Mouse (Mus musculus) frontal cortex, adult (tissue): Measurements from ENCODE around the gene Arl5c.

ENCODE experiments used
- ATAC-seq: cut with Nextera tagmentation; 2 replicates; pipeline ENCODE4 v1.9.2; 2017; ENCODE audit warnings: mild to moderate bottlenecking, moderate library complexity, mixed read lengths; ENCODE audit not compliant: low TSS enrichment

Arl5c gene

GRCm38 (mm10) chr11:97995564-97996288 is at the start of gene Arl5c:
TSS of gene Arl5c (minus strand) at chr11:97996181.
- no peak for ATAC-seq

- ATAC-seq, result no peak
These were observed 49.6 kb upstream of the Arl5c start for GRCm38 (mm10) chr11:98045596-98045995.

- no peak for ATAC-seq
These were observed 48.1 kb upstream of the Arl5c start for GRCm38 (mm10) chr11:98044074-98044473.

DNA sequence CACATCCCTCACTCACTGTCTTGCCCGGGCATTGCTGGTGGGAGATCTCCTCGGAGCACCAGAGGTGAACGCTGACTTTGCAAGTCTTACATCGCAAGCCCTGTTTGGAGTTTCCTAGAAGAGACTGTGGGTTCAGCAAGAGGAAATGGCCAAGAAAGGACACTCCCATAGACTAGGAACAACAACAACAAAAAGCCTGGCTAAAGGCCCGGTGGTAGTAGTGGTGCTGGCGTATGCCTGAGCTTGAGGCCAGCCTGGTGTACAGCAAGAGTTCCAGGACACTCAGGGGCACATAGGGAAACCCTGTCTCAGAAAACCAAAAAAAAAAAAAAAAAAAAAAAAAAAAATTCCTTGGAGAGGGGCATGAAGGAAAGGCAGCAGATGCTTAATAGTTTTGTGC is 46.8 kb upstream of the Arl5c start:
- ATAC-seq, result no peak

- no peak for ATAC-seq
These were observed 45.0 kb upstream of the Arl5c start for GRCm38 (mm10) chr11:98040975-98041374.

DNA sequence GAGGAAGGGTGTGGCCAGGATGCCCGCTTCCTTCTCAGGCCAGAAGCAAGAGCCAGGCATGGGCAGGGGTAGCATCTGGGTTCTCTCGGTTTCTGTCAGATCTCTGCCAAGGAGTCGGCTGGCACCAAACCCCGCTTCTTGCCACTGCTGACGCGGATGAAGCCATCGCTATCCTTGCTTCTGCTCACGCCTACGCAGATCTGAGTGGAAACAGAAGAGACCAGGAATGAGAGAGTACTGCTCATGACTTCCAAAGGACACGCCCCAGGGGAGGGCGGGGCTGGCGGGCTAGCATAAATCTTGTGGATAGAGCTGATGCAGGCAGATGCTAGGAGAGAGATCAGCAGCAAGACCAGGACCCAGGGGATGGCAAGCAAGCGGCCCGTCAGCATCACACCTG is 41.9 kb upstream of the Arl5c start:
- peak; percentile 68 for ATAC-seq

DNA sequence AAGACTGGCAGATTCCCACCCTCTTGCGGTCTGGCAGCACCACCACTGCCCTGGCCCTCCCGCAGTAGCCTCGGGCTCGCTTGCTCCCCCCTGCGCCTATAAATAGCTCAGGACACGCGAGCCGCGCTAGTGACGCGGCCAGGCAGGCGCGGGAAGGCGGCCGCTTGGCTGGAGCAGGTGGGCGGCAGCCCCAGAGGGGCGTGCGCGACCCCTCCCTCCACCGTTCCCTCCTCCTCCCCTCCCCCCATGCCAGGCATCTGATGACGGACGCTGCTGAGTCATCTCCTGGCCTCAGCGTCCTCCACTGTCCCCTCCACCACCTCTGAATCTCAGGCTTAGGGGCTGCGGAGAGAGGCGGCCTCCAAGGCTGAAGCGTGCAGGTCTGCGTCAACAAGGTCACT is 40.0 kb upstream of the Arl5c start:
- ATAC-seq, result peak; percentile 21; the same call in 1 of the 2 replicates

GRCm38 (mm10) chr11:98034840-98035239 is 38.9 kb upstream of the Arl5c start:
- ATAC-seq, result 0 out of 2 replicates have a peak, but pooled peaks have one; percentile 3

GRCm38 (mm10) chr11:98034061-98034460 is 38.1 kb upstream of the Arl5c start:
- no peak for ATAC-seq

DNA sequence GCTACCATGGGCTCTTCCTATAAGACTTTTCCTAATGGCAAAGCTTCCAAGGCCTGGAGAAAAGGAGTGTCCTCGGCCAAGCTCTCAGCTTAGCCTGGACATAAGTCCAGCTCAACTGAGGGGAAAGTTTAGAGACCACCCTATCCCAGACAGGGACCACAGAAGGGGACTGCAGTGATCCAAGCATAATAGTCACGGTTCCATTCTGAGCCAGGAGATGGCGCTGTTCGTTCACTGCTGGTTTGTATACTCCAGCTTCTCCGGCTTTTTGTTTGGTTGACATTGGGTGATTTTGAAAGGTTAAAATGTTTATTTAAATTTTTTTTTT is 35.4 kb upstream of the Arl5c start:
- no peak for ATAC-seq

- no peak for ATAC-seq
These were observed 34.9 kb upstream of the Arl5c start for GRCm38 (mm10) chr11:98030701-98031442.

DNA sequence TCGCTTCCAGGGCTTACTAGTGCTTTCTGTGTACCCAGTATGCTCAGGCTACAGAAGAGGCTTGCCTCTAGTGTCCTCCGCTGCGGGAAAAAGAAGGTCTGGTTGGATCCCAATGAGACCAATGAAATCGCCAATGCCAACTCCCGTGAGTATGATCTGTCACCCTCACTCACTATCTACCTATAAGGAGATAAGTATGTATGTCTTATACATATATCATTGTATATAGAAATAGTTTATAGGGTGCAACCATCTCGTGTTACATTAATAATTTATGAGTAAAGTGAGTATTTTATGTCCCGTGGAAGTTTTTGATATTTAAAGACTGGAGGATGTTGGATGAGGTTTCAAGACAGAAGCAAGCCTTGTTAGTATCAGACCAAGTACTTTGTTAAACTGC is 31.8 kb upstream of the Arl5c start:
- ATAC-seq, result no peak

DNA sequence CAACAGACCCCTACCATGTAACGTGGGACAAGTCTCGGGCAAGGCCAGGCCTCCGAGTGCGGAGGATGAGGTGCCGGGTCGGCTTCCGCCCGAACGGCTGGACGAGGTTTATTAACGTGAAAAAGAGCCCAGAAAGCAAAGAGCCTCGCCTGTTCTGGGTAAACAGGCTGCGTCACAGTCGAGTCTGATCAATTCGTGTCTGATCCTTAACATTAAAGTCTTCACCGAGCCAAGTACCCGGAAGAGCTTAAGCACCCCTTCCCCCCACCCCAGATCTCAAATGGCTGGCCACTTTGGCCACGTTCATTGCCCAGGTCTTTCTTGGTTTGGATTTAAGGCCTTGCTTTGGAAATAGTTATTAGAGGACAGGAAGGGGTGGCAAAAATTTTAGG is 31.3 kb upstream of the Arl5c start:
- ATAC-seq, result no peak

- ATAC-seq, result peak; percentile 61
These were observed 30.8 kb upstream of the Arl5c start, which contains the start of gene Rpl19 for GRCm38 (mm10) chr11:98026570-98027296. TSS of gene Rpl19 (plus strand) at chr11:98026710.

- ATAC-seq, result 0 out of 2 replicates have a peak, but pooled peaks have one; percentile 4
These were observed 30.2 kb upstream of the Arl5c start for GRCm38 (mm10) chr11:98026248-98026569.

DNA sequence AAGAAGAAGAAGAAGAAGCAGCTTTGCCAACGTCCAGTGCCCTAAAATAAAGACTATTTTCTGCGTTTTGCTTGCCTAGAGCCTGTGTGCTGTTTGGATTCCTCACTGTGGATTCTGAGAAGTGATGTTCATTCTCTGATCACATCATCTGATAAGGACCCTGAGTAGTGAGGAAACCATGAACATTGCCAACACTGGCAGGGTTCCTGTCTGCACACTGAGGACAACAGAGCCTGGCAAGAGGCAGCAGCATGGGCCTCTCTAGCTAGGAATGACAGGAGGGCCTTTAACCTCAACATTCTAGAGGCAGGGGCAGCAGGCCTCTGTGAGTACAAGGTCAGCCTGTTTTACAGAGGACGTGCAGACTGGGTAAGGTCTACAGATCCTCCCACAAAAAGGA is 28.5 kb upstream of the Arl5c start:
- no peak for ATAC-seq

DNA sequence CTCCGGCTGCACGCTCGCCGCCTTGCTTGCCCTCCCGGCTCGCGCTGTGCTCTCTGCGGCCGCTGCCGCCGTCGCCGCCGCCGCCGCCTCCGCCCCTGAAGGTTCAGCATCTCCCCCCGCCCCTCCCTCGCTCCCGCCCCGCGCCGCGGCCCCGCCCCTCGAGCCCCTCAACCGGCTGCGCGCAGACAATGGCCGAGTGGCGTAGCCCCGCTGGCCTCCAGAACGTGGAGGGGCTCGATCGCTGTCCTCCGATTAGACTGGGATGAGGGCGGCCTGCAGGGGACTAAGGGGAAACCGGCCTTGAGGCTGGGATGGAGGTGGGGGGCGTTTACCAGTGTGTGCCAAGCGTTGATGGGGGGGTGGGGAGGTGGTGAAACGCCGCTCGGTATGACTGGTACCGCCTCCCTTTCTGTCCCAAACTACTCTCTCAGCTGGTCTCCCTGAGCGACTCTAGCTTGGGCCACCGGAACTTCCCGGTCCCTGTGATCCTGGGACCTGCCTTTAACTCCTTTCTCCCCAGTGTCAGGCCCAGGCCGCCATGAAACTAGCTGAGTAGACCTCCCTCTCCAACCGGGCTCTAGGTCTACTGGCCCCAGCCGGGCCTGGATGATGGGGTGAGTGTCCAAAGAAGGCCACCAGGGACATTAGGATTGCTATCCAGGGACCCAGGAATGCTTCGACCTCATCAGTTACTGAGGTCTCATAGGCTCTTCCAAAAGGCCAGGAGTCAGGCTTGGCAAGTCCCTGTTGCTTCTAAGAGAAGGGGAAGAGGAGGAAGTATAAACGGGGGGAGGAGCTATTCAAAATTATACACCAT is 26.8 kb upstream of the Arl5c start, which contains the start of gene Cacnb1:
Cacnb1 (minus strand) TSS at position 480 of the 817 bp plus-strand sequence.
- ATAC-seq, result no peak

DNA sequence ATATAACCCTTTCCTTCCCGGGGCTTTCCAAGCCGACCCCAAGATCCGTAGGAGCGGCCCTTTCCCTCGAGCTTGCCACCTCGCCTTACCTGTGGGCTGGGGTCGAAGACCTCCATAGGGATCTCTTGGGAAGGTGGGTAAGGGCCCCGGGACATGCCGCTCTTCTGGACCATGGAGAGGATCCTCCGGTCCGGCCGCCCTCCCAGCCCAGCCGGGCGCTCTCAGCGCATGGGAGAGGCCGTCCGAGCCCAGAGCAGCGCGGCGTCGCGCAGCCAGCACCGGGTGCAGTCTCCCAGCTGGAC is 26.2 kb upstream of the Arl5c start:
- no peak for ATAC-seq

GRCm38 (mm10) chr11:98021565-98022252 is 25.7 kb upstream of the Arl5c start:
- ATAC-seq, result no peak

DNA sequence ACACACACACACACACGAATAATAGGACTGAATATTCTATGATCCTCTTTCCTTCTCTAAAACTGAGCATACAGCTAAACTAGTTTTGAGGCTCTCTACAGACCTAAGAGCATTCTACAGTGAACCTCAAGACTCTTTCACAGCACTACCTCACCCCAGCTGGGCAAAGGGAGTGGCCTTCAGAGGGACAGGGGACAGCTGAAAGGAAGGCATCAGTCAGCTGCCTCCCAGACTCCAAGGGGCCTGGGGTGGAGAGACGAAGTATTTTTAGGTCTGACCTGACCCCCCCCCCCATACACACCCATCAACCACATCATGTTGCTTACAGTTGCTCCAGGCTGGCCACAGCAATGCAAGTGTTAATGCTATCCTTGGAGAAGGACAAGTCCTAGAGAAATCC is 25.1 kb upstream of the Arl5c start:
- ATAC-seq, result no peak

DNA sequence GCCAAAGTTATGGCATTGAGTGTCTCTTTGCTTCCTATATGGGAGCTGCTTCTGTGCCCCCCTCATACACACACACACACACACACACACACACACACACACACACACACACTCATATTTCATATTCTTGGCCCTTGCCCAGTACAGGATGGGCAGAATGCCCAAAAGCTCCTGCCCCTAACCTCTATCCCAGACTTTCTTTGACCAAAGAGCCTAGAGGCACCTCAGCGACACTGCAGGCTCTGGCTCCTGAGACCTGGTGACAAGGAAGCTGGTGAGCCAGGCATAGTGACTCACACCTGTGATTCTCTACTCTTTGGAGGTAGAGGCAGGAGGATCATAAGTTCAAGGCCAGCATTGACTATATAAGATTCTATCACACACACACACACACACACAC is 24.7 kb upstream of the Arl5c start:
- ATAC-seq, result no peak
